Mouse (Mus musculus) layer of hippocampus, postnatal 25 days (tissue): ENCODE measurements around the gene Cdk5r1. TPM values are rescaled to one million over a fixed set of nuclear protein-coding genes. Genes with fewer than 3 reads are reported as not detected.
A peak's percentile ranks its signal among the peaks of the same experiment; 100 is the strongest.

ENCODE experiments used
- DNase-seq, 2 experiments: peaks; one replicate each; pipeline ENCODE4 v3.0.0; 2022; ENCODE audit warnings: mixed read lengths in 2 of 2, low spot score in 1 of 2; ENCODE audit errors: extremely low spot score in 1 of 2
- total RNA-seq, 2 experiments: library from RNA; stranded (reverse); gene quantifications; 2 replicates each; pipeline ENCODE4 v1.2.3; 2021

Cdk5r1 gene
- total RNA-seq, 2 experiments from 2014 or later, result 233 to 240 TPM

- no peak for DNase-seq
These were observed 22.7 kb downstream of the Cdk5r1 start for GRCm38 (mm10) chr11:80499550-80499952.

- DNase-seq, result no peak
These were observed 26.5 kb downstream of the Cdk5r1 start for GRCm38 (mm10) chr11:80503281-80503680.

GRCm38 (mm10) chr11:80503726-80504452 lies 27.1 kb downstream of the Cdk5r1 start:
- DNase-seq, result peak; percentile 66 to 69

DNA sequence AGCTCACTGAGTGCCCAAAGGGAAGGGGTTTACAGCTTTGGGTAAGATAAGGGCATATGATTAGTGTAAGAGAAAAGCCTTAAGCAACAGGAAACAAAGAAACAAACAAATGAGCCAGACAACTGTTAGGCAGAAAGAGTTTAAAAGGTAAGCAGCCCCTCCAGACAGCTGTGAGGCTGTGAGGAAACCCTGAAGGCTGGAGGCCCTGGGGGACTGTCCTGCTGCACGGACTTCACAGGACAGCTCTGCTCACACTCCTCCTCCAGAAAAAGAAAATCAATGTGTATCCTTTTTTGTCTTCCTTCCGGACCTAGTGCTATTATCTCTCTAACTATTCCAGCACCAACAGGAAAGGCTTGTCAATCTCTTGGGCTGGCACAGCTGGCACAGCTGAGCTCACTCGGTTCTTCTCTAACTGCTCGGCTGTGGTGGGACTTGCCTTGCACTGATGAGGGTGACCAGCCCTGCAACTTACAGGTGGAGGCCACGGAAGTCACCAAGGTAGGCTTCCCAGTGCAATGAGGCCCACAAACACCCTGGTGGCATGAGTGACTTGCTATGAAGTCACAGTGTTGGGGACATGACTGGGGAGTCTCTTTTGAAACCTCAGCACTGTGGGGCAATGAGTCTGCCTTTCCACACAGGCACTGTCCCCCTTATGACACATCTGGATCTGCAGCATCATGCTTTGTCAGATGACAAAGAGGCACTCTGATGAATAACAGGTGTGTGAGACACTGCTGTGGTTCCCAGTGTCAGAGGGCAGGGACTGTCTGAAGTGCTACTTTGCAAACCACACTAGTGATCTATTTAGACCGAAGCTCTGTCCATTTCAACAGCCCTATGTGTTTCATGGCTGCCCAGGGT lies 27.9 kb downstream of the Cdk5r1 start:
- no peak for DNase-seq

- DNase-seq, result no peak
These were observed 28.8 kb downstream of the Cdk5r1 start for GRCm38 (mm10) chr11:80505581-80505980.

DNA sequence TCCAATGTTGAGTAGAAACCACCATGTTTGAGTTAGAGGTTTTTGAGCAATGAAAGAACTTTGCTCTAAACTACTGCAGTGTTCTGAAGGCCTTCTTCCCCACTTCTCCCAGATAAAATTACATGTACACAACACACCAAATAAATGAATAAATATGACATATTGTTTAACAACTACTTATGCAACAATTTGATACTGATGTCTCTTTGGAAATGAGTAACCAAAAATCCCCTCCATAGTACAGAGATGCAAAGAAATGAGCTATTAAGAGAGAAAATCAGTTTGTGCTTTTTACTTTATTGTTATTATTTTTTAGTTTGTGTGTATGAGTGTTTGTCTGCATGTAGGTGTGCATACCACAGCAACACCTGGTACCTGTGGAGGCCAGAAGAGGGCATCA lies 29.7 kb downstream of the Cdk5r1 start:
- no peak for DNase-seq

- DNase-seq, result no peak
These were observed 31.0 kb downstream of the Cdk5r1 start for GRCm38 (mm10) chr11:80507791-80508190.

GRCm38 (mm10) chr11:80508361-80509175 lies 31.7 kb downstream of the Cdk5r1 start:
- no peak for DNase-seq

GRCm38 (mm10) chr11:80509176-80509506 lies 32.3 kb downstream of the Cdk5r1 start:
- DNase-seq, result no peak

GRCm38 (mm10) chr11:80510124-80510523 lies 33.3 kb downstream of the Cdk5r1 start:
- DNase-seq, result no peak

DNA sequence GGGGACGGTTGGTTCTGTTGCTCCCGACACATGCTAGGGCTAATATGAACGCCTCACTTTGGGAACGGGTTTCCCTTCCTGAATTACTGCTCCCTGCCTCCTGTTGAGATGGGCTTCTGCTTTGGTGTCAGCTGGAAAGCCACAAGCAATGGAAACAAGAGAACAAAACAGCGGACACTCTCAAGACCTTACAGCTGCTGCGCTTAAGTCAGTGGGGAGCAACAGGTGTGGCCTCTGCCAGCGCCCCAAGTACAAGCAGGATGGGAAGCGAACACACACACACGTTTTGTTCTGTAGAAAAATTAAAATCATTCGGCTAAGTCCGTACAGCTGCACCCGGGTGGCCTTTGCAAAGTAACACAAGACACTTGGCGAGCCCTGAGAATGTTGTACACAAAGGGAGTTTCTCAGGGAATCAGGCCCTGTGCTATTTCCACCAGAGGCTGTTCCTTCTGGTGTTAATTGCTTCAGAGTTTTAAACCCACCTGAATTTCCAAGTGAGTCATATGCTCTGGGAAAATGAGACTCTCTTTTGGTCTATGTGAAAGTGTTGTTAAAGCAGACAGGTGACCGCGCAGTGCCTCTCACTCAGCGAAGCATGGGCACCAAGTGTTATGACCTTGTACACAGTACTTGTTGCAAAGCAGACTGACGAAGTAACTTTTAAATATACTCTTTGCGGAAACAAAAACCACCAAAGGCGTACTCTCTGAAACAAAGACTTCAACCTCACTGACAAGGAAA lies 35.7 kb downstream of the Cdk5r1 start:
- no peak for DNase-seq

GRCm38 (mm10) chr11:80513796-80514195 lies 37.0 kb downstream of the Cdk5r1 start:
- DNase-seq, result no peak

DNA sequence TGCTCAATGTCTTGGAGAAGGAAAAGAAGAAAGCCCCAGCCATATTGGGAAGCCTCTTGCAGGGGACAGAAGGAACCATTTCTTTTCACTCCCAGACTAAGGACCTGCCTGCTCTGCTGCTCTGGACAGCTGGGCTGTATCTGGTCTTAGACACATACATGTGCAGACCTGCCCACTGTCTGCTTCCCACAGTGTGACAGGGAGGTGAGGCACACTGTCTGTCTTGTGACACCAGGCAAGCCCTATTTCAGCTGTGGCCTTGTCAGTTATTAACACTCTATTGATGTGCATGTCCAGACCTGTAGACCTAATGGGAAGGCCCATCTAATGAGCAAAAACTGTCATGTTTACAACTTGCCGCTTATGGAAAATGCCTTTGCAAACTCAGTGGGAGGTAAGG lies 38.5 kb downstream of the Cdk5r1 start:
- DNase-seq, result no peak

DNA sequence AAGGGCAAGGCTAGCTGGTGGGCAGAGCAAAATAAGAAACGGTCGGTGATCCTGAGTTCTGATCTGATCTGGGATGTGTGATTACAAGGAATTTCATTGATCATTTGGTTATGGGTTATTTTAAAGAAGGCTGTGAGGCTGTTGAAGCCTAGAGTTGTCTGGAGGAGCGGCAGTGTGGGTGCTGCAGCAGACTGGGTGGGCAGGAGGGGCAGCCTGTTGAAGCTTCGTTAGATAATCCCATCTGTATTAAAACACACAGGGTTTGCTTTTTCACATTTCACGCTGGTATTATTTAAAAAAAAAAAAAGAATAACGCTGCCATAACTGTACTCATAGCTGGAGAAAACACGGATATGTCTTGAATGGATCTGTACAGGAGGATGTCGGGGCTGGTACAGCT lies 39.1 kb downstream of the Cdk5r1 start:
- DNase-seq, result no peak

DNA sequence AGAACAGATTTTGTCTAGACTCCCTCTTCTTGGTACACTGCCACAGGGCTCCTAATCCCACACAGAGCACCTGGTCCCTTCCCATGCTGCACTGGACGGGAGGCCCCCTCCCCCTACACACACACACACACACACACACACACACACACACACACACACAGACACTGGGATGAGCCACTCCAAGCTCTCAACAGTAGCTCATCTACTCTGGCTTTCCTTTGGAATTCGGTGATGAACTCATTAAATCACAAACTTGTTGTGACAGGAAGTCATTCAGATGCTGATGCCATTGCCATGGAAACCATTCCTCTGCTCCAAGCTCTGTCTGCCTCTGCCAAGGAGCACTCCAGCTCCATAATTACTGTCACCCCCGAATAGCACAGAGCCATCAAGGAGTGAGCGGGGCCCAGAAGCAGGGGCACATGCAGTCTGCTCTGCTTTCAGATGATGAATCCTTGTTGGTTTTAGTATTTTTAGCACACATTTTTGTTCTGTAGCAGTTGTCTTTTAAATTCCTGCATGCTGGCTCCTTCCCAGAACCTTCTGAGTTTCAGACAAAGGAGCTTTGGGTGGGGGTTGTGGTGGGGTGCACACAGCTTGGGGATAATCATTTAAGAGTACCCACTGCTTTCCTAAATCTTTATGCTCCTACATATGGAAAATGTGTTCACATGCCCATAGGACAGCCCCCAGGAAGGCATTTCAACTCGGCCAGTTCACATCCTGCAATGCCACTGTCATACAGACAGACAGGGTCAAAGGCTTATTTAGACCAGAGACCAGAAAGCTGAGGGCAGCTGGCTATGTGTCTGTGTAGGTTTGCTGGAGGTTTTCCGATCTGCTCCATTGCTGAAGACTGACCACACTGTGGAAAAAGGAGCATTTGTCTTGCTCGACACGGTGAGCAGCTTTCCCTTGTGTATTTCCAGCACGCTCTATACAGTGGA lies 41.9 kb downstream of the Cdk5r1 start:
- peak in 1 of 2 experiments; percentile 50 for DNase-seq

DNA sequence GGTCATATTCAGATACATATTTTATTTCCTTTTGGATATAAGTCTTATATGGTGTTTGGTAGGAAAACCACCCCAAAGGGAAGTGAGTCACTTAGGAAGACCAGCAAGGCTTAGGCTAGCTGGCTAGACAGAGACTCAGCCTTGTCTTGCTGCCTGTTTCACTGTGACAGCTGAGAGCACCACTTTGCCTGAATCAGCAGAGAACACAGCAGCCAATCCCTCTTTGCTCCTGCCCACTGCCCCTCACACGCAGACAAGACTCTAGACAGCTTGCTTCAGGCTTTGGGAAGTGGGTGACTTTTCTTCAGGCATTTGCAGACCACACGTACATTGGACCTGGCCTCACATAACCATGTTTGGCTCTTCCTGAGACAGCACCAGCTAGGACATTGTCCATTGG lies 44.3 kb downstream of the Cdk5r1 start:
- DNase-seq, result no peak

DNA sequence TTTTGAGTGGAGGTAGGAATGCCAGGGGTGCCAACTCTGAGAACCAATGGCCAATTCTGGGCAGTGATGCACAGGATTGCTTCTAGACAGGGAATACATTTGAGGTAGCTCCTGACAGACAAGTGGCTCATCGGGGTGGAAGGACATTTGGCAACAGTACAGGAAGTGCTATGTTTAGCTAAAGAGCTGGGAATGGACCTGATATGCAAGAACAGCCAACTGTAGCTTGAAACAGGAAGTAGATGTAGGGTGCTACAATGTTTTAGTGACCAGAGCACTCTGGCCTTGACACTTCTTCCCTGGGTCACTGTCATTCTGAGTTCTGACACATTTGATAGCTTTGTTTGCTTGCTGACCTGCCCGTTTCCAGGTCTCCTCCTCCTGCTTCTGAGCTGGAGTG lies 46.0 kb downstream of the Cdk5r1 start:
- no peak for DNase-seq

DNA sequence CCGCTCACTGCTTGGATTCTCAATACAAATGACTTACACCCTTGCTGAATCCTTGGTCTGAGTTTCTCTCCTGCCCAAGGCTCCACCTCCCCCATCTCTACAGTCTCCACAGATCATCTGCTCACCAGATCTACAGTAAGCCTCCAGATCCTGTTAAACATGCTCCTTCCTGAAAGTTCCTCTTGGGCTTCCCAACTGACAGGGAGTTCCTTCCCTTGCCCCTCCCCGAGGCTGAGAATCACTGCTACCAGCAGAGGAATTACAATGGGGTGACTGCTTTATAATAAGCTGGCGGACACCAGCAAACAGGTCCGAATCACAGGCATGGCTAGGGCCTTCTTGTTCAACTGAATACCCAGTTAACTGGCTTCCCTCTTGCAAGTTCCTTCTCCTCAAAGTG lies 46.6 kb downstream of the Cdk5r1 start:
- no peak for DNase-seq

GRCm38 (mm10) chr11:80524213-80524612 lies 47.4 kb downstream of the Cdk5r1 start:
- DNase-seq, result no peak
